Mouse (Mus musculus): ENCODE results near the gene Mn1. TPM values are rescaled to one million over a fixed set of nuclear protein-coding genes. Genes with fewer than 3 reads are reported as not detected.

The Mn1 gene
- polyA plus RNA-seq (2012; rRNA removed; ENCODE audit: low replicate concordance): 1.5 and 2.8 TPM in 2 replicates

DNA sequence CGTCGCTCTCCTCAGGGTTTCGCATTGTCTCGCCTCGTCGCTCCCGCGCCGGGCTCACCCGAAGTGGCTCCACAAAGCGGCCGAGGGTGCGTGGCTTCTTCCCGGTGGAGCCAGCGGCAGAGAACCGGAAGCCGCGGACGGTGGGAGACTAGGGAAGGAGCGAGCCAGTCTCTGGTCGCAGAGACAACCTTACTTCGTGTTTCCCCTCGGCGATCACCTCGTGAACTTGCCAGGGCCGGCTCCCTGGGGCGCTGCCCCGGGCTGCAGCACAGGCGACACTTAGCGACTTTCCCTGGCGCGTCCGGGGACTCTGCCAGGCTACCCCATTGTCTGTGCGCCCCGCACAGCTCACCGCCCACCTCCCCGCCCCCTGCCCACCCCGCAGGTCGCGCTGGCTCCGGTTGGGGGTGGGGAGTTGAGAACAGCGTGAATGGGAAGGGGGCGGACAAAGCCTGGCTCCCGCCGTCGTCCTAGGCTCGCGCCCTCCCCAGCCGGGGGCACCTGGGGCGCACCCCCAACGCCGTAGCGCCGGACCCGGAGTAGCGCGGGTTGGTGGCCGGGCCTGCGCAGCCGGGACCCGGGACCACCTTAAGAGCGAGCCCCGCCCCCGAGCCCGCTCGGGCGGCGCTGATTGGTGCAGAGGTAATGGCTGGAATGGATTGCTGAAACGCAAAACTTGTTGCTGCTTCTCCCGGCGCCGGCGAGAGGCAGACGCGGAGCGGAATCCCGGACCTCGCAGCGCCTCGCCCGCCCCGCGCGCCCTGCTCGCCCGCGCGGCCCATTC, at the start of gene Mn1:
Gene Mn1 (plus strand): TSS at position 772 of the 784 bp plus-strand sequence.

Other genes starting within 250 kb of the Mn1 start
- 32.0 and 33.0 TPM in 2 replicates for gene Pitpnb, start 86.6 kb upstream of the Mn1 start, polyA plus RNA-seq (2012; rRNA removed; ENCODE audit: low replicate concordance)

Data from duodenum, adult 2 months (tissue).